24 mouse cellular contexts compared by ENCODE assay signal in the genomic region with DNA sequence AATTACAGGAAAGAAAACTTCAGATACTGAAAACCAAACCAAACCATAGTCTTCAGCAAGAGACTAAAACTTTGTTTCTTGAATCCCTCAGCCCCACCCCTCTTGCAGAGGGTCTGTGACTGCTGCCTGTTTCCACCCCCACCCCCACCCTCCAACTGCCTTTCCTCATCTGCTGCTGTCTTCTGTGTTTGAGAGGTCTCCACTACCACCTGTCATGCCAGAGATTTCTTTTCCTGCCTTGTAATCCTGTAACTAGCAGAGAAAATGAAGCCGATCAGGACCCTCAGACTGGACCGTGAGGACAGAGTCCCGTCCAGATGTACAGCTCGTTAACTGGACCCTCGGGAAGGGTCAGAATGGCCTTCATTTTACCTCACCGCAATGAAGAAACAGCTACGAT.
"Had no signal": no experiment of that assay in that cellular context is flagged by ENCODE, and none has a peak within 500 bp of the region (broad histone marks: within the 10 kb centered on the region; RNA-seq: fewer than 3 reads in every experiment).

No protein-coding gene starts in this region.

- H3K4me2 ChIP-seq: liver, embryonic 12.5 days; liver, embryonic 15.5 days; lung, embryonic 15.5 days; midbrain, embryonic 13.5 days; neural tube, embryonic 13.5 days had no signal

- H3K27me3 ChIP-seq: liver, embryonic 12.5 days; liver, embryonic 15.5 days; lung, embryonic 15.5 days; megakaryocyte, embryonic 14.5 days; midbrain, embryonic 13.5 days; neural tube, embryonic 13.5 days had no signal

- ATAC-seq: midbrain, embryonic 13.5 days; midbrain, embryonic 16.5 days had no signal

- H3K27ac ChIP-seq: left cerebral cortex, adult 2 months; liver, embryonic 12.5 days; liver, embryonic 15.5 days; lung, embryonic 15.5 days; midbrain, embryonic 10.5 days; midbrain, embryonic 13.5 days; neural tube, embryonic 13.5 days; stomach, postnatal 0 days had no signal

- DNase-seq: kidney, adult 18-20 months; kidney, adult 9 months; kidney, postnatal 14 days; kidney, postnatal 4 days; layer of hippocampus, postnatal 36 days; liver; lung, adult 18-20 months; lung, postnatal 10 days; lung, postnatal 36 days; retina, postnatal 1 day; right cerebral cortex, postnatal 25 days; thymus, adult 18-20 months; thymus, postnatal 36 days had no signal

- H3K9me3 ChIP-seq: liver, embryonic 12.5 days; liver, embryonic 15.5 days; lung, embryonic 15.5 days; midbrain, embryonic 10.5 days; midbrain, embryonic 13.5 days; neural tube, embryonic 13.5 days had no signal

- H3K9ac ChIP-seq: liver, embryonic 12.5 days; liver, embryonic 15.5 days; lung, embryonic 15.5 days; midbrain, embryonic 13.5 days; neural tube, embryonic 13.5 days had no signal

- H3K4me3 ChIP-seq: left cerebral cortex, adult 2 months; liver, embryonic 12.5 days; liver, embryonic 15.5 days; lung, embryonic 15.5 days; megakaryocyte, embryonic 14.5 days; midbrain, embryonic 10.5 days; midbrain, embryonic 13.5 days; myocyte; neural tube, embryonic 13.5 days had no signal

- H3K4me1 ChIP-seq: liver, embryonic 15.5 days; midbrain, embryonic 10.5 days; midbrain, embryonic 13.5 days; neural tube, embryonic 13.5 days had no signal
